Mouse (Mus musculus): ENCODE results near the gene Fam198b. TPM values are rescaled to one million over a fixed set of nuclear protein-coding genes. Genes with fewer than 3 reads are reported as not detected.

The Fam198b gene
- polyA plus RNA-seq, 1 experiment, result 4.0 TPM

- H3K36me3 ChIP-seq (ENCODE audit: control insufficient read depth, insufficient read depth, low read length), result no peaks in the 10 kb centered on the region
- H3K4me1 ChIP-seq (ENCODE audit: control insufficient read depth, insufficient read depth, low read length), result no peaks in the 10 kb centered on the region
- H3K27me3 ChIP-seq (ENCODE audit: control insufficient read depth, insufficient read depth, low read length), result no peaks in the 10 kb centered on the region
- TF ChIP-seq POLR2A (IDR thresholded peaks at IDR 0.05; ENCODE audit: control insufficient read depth, low read depth, low read length), result no peak
- TF ChIP-seq CTCF (IDR thresholded peaks at IDR 0.05; ENCODE audit: control insufficient read depth, insufficient read depth, insufficient replicate concordance, low read depth, low read length), result no peak
- H3K27ac ChIP-seq (ENCODE audit: control insufficient read depth, insufficient read depth, low read depth, low read length), result peak overlapping the region; percentile 42; the same call in 1 of the 2 replicates
- H3K4me3 ChIP-seq (ENCODE audit: control insufficient read depth, low read depth, low read length), result no peak overlapping the region
These were observed 19.5 kb upstream of the Fam198b start for GRCm38 (mm10) chr3:79864824-79865223.

DNA sequence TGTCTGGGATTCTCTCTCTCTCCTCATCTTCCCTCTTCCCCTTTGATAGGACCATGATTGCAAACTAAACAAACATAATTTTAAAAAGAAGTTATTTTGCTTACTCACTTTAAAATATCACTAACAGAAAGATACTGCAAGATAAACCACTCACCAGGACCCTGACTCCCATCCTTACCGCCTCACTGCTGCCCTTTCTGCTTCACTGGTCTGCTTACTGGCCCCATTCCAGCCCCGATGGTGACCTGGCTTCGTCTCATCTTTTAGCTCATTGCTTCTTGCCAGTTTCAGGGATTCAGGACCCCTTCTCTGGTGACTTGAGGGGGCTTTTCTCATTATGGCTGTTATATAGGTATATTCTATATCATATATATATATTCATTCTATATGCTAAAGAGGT is 18.2 kb upstream of the Fam198b start:
- no peaks in the 10 kb centered on the region for H3K27me3 ChIP-seq (ENCODE audit: control insufficient read depth, insufficient read depth, low read length)
- H3K4me3 ChIP-seq (ENCODE audit: control insufficient read depth, low read depth, low read length), result no peak overlapping the region

DNA sequence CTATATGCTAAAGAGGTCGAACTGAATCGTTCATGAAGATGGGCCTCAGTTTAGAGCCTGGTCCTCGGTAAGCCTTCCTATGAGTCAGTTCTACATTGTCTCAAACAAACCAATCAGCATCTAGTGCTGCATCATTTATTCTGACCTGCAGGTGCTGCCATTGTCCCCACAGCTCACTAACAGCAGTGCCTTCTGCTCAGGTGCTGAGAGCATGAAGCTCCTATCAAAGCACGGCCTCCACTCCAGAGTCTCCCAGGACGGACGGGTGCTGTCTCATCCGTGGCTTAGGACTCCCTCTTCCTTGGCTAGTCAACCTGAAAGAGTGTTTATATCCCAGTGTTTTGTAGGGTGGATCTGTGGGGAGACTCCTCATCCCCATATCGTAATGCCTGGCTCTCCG is 17.8 kb upstream of the Fam198b start:
- TF ChIP-seq POLR2A (IDR thresholded peaks at IDR 0.05; ENCODE audit: control insufficient read depth, low read depth, low read length) (no peak), CTCF (IDR thresholded peaks at IDR 0.05; ENCODE audit: control insufficient read depth, insufficient read depth, insufficient replicate concordance, low read depth, low read length) (no peak)
- no peaks in the 10 kb centered on the region for H3K36me3 ChIP-seq (ENCODE audit: control insufficient read depth, insufficient read depth, low read length)
- no peaks in the 10 kb centered on the region for H3K4me1 ChIP-seq (ENCODE audit: control insufficient read depth, insufficient read depth, low read length)
- H3K27me3 ChIP-seq (ENCODE audit: control insufficient read depth, insufficient read depth, low read length), result no peaks in the 10 kb centered on the region
- no peak overlapping the region for H3K27ac ChIP-seq (ENCODE audit: control insufficient read depth, insufficient read depth, low read depth, low read length)
- no peak overlapping the region for H3K4me3 ChIP-seq (ENCODE audit: control insufficient read depth, low read depth, low read length)

More for the DNA sequence above, 18.2 kb upstream of the Fam198b start:
- Histone ChIP-seq H3K27ac (ENCODE audit: control insufficient read depth, insufficient read depth, low read depth, low read length) (no peak overlapping the region), H3K4me1 (ENCODE audit: control insufficient read depth, insufficient read depth, low read length) (no peaks in the 10 kb centered on the region), H3K36me3 (ENCODE audit: control insufficient read depth, insufficient read depth, low read length) (no peaks in the 10 kb centered on the region)
- no peak for TF ChIP-seq POLR2A (IDR thresholded peaks at IDR 0.05; ENCODE audit: control insufficient read depth, low read depth, low read length)
- no peak for TF ChIP-seq CTCF (IDR thresholded peaks at IDR 0.05; ENCODE audit: control insufficient read depth, insufficient read depth, insufficient replicate concordance, low read depth, low read length)

DNA sequence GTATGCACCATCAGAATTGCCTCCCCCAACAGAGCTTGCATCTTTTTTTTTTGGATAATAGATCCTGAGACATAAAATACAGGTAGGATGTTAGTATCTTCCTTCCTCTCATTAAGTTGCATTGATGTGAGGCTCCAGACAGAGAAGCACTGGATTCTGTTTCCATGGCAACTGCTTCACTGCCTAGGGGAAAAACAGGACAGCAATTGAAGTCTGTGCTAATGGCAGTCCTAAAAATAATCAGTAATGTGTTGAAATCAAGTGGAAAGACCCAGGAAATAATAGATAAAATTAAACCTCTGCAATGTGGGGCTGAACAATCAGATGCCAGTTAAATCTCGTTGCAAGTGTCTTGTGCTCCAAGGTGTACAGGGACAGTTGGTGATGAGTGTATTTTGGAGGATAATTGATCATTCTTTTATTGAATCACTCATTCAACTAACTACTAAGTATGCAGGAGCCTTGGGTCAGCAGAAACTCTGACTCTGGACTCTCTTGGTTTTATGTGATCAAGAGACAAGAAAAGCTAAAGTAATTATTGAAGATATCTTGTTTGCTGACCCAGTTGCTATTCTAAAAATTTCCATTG is 17.1 kb upstream of the Fam198b start:
- H3K27me3 ChIP-seq (ENCODE audit: control insufficient read depth, insufficient read depth, low read length), result no peaks in the 10 kb centered on the region
- TF ChIP-seq POLR2A (IDR thresholded peaks at IDR 0.05; ENCODE audit: control insufficient read depth, low read depth, low read length) (no peak), CTCF (IDR thresholded peaks at IDR 0.05; ENCODE audit: control insufficient read depth, insufficient read depth, insufficient replicate concordance, low read depth, low read length) (no peak)
- H3K27ac ChIP-seq (ENCODE audit: control insufficient read depth, insufficient read depth, low read depth, low read length), result no peak overlapping the region
- H3K36me3 ChIP-seq (ENCODE audit: control insufficient read depth, insufficient read depth, low read length), result no peaks in the 10 kb centered on the region
- no peaks in the 10 kb centered on the region for H3K4me1 ChIP-seq (ENCODE audit: control insufficient read depth, insufficient read depth, low read length)
- no peak overlapping the region for H3K4me3 ChIP-seq (ENCODE audit: control insufficient read depth, low read depth, low read length)

GRCm38 (mm10) chr3:79875471-79875870 is 8.9 kb upstream of the Fam198b start:
- H3K4me1 ChIP-seq (ENCODE audit: control insufficient read depth, insufficient read depth, low read length), result no peaks in the 10 kb centered on the region
- H3K36me3 ChIP-seq (ENCODE audit: control insufficient read depth, insufficient read depth, low read length), result no peaks in the 10 kb centered on the region
- no peaks in the 10 kb centered on the region for H3K27me3 ChIP-seq (ENCODE audit: control insufficient read depth, insufficient read depth, low read length)
- TF ChIP-seq CTCF (IDR thresholded peaks at IDR 0.05; ENCODE audit: control insufficient read depth, insufficient read depth, insufficient replicate concordance, low read depth, low read length) (no peak), POLR2A (IDR thresholded peaks at IDR 0.05; ENCODE audit: control insufficient read depth, low read depth, low read length) (no peak)
- H3K4me3 ChIP-seq (ENCODE audit: control insufficient read depth, low read depth, low read length), result no peak overlapping the region
- H3K27ac ChIP-seq (ENCODE audit: control insufficient read depth, insufficient read depth, low read depth, low read length), result no peak overlapping the region

- H3K4me3 ChIP-seq (ENCODE audit: control insufficient read depth, low read depth, low read length), result no peak overlapping the region
- H3K4me1 ChIP-seq (ENCODE audit: control insufficient read depth, insufficient read depth, low read length), result no peaks in the 10 kb centered on the region
- H3K27me3 ChIP-seq (ENCODE audit: control insufficient read depth, insufficient read depth, low read length), result no peaks in the 10 kb centered on the region
- H3K36me3 ChIP-seq (ENCODE audit: control insufficient read depth, insufficient read depth, low read length), result no peaks in the 10 kb centered on the region
- TF ChIP-seq CTCF (IDR thresholded peaks at IDR 0.05; ENCODE audit: control insufficient read depth, insufficient read depth, insufficient replicate concordance, low read depth, low read length) (no peak), POLR2A (IDR thresholded peaks at IDR 0.05; ENCODE audit: control insufficient read depth, low read depth, low read length) (no peak)
- no peak overlapping the region for H3K27ac ChIP-seq (ENCODE audit: control insufficient read depth, insufficient read depth, low read depth, low read length)
These were observed 6.0 kb upstream of the Fam198b start for GRCm38 (mm10) chr3:79878350-79878749.

DNA sequence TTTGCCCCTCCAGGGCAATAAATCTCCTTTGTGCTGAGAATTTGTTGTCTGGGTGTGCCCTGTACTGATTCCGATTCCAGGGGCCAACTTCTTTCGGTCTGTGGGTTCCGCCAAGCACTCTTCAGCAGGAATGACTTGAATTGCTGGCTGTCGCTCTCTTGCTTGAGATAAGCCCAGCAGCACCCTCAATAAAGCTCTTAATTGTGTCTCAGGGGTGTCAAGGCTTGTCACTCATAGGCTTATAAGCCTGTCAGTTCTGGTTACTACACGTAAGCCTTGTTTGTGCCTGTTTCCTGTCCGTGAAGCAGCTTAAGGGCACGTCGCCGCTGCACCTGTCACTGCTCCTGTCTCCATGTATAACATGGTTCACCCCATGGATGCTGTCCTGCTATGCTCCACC is 5.1 kb upstream of the Fam198b start:
- Histone ChIP-seq H3K4me1 (ENCODE audit: control insufficient read depth, insufficient read depth, low read length) (no peaks in the 10 kb centered on the region), H3K27me3 (ENCODE audit: control insufficient read depth, insufficient read depth, low read length) (no peaks in the 10 kb centered on the region), H3K36me3 (ENCODE audit: control insufficient read depth, insufficient read depth, low read length) (no peaks in the 10 kb centered on the region), H3K4me3 (ENCODE audit: control insufficient read depth, low read depth, low read length) (no peak overlapping the region), H3K27ac (ENCODE audit: control insufficient read depth, insufficient read depth, low read depth, low read length) (no peak overlapping the region)
- no peak for TF ChIP-seq CTCF (IDR thresholded peaks at IDR 0.05; ENCODE audit: control insufficient read depth, insufficient read depth, insufficient replicate concordance, low read depth, low read length)
- no peak for TF ChIP-seq POLR2A (IDR thresholded peaks at IDR 0.05; ENCODE audit: control insufficient read depth, low read depth, low read length)
